Mouse (Mus musculus) embryonic fibroblast, embryonic 13.5 days (primary cell): ENCODE measurements around the gene Zc3hav1. TPM values are rescaled to one million over a fixed set of nuclear protein-coding genes. Genes with fewer than 3 reads are reported as not detected.

Source experiments
- H3K27ac ChIP-seq: 2 replicates; pipeline ENCODE4 v1.5.1; 2012; ENCODE audit warnings: low read length, control low read depth, inconsistent platforms; ENCODE audit not compliant: insufficient read depth
- H3K4me1 ChIP-seq: 2 replicates; pipeline ENCODE4 v1.6.1; 2011; ENCODE audit warnings: low read length; ENCODE audit not compliant: control insufficient read depth, insufficient read depth
- H3K4me3 ChIP-seq: 2 replicates; pipeline ENCODE4 v1.5.1; 2011; ENCODE audit warnings: mild to moderate bottlenecking, control low read depth, low read length; ENCODE audit not compliant: insufficient read depth
- CTCF ChIP-seq: IDR thresholded peaks from 2 replicates; pipeline ENCODE4 v1.5.1; 2011; ENCODE audit warnings: mild to moderate bottlenecking, control low read depth, low read length, moderate library complexity, borderline replicate concordance; ENCODE audit not compliant: insufficient read depth
- POLR2A ChIP-seq: IDR thresholded peaks from 2 replicates; pipeline ENCODE4 v1.6.1; 2011; ENCODE audit warnings: low read depth, mild to moderate bottlenecking, control low read depth, low read length, moderate library complexity
- polyA plus RNA-seq: library from polyadenylated mRNA; stranded (reverse); fragments of >200 nt; gene quantifications from 2 replicates; pipeline ENCODE4 v1.2.4, GENCODE M21; 2011; ENCODE audit warnings: low read depth; ENCODE audit not compliant: missing spikeins, insufficient read length

Gene Zc3hav1
- polyA plus RNA-seq, 1 experiment = 51.3 TPM

GRCm38 (mm10) chr6:38298761-38299401, 55.5 kb downstream of the Zc3hav1 start, which contains the start of gene Zc3hav1l:
TSS of gene Zc3hav1l (minus strand) at chr6:38299259.
- Histone ChIP-seq H3K27ac (peak within 1 kb of the TSS; percentile 60), H3K4me1 (peaks cover 3% of the 10 kb centered on the region; the same call in 1 of the 2 replicates), H3K4me3 (peak within 1 kb of the TSS; percentile 81)
- no peak for TF ChIP-seq CTCF
- peak; percentile 88 for TF ChIP-seq POLR2A

GRCm38 (mm10) chr6:38298246-38298635, 56.2 kb downstream of the Zc3hav1 start:
- Histone ChIP-seq H3K27ac (peak overlapping the region; percentile 23), H3K4me1 (peaks cover 3% of the 10 kb centered on the region; the same call in 1 of the 2 replicates), H3K4me3 (peak overlapping the region; percentile 81)
- TF ChIP-seq CTCF (no peak), POLR2A (peak; percentile 22; the same call in 1 of the 2 replicates)

- Histone ChIP-seq H3K4me3 (peak overlapping the region; percentile 81), H3K4me1 (peaks cover 3% of the 10 kb centered on the region; the same call in 1 of the 2 replicates), H3K27ac (peak overlapping the region; percentile 23)
- TF ChIP-seq POLR2A (no peak; the same call in 1 of the 2 replicates), CTCF (no peak)
These were observed 56.7 kb downstream of the Zc3hav1 start for GRCm38 (mm10) chr6:38297580-38298245.

GRCm38 (mm10) chr6:38293708-38294107, 60.7 kb downstream of the Zc3hav1 start:
- Histone ChIP-seq H3K27ac (no peak overlapping the region), H3K4me1 (peaks cover 3% of the 10 kb centered on the region; the same call in 1 of the 2 replicates), H3K4me3 (no peak overlapping the region)
- no peak for TF ChIP-seq POLR2A
- no peak for TF ChIP-seq CTCF

GRCm38 (mm10) chr6:38292871-38293646, 61.3 kb downstream of the Zc3hav1 start:
- no peak for TF ChIP-seq CTCF
- TF ChIP-seq POLR2A = no peak
- Histone ChIP-seq H3K4me3 (no peak overlapping the region), H3K27ac (no peak overlapping the region), H3K4me1 (peaks cover 3% of the 10 kb centered on the region; the same call in 1 of the 2 replicates)

GRCm38 (mm10) chr6:38284422-38284821, 70.0 kb downstream of the Zc3hav1 start:
- Histone ChIP-seq H3K4me3 (no peak overlapping the region), H3K27ac (no peak overlapping the region), H3K4me1 (no peaks in the 10 kb centered on the region)
- no peak for TF ChIP-seq CTCF
- TF ChIP-seq POLR2A = no peak

- no peak overlapping the region for H3K4me3 ChIP-seq
- no peak overlapping the region for H3K27ac ChIP-seq
- no peaks in the 10 kb centered on the region for H3K4me1 ChIP-seq
- no peak for TF ChIP-seq POLR2A
- no peak for TF ChIP-seq CTCF
These were observed 89.9 kb downstream of the Zc3hav1 start for GRCm38 (mm10) chr6:38264466-38264865.

- no peak for TF ChIP-seq POLR2A
- TF ChIP-seq CTCF = no peak
- H3K27ac ChIP-seq = no peak overlapping the region
- H3K4me3 ChIP-seq = no peak overlapping the region
- H3K4me1 ChIP-seq = no peaks in the 10 kb centered on the region
These were observed 90.8 kb downstream of the Zc3hav1 start for GRCm38 (mm10) chr6:38263393-38264159.

- Histone ChIP-seq H3K4me3 (no peak overlapping the region), H3K27ac (no peak overlapping the region)
- TF ChIP-seq CTCF (no peak), POLR2A (no peak)
These were observed 92.5 kb downstream of the Zc3hav1 start for GRCm38 (mm10) chr6:38261877-38262276.

More at GRCm38 (mm10) chr6:38261877-38262276, 92.5 kb downstream of the Zc3hav1 start:
- H3K4me1 ChIP-seq = no peaks in the 10 kb centered on the region
